Mouse (Mus musculus) layer of hippocampus, postnatal 14 days (tissue): ENCODE results near the gene Auts2. TPM values are rescaled to one million over a fixed set of nuclear protein-coding genes. Genes with fewer than 3 reads are reported as not detected.

Source experiments
- DNase-seq, 2 experiments: peaks; one replicate each; pipeline ENCODE4 v3.0.0; 2021 to 2022; ENCODE audit warnings: low spot score in 2 of 2, mixed read lengths in 1 of 2
- total RNA-seq, 2 experiments: library from RNA; stranded (reverse); gene quantifications; 2 replicates each; pipeline ENCODE4 v1.2.3; 2021

The Auts2 gene
- total RNA-seq, 2 experiments from 2014 or later = 134 to 151 TPM

GRCm38 (mm10) chr5:132329171-132329936, 213.8 kb downstream of the Auts2 start:
- DNase-seq = no peak

- DNase-seq = no peak
Measured at GRCm38 (mm10) chr5:132324246-132324883, 218.8 kb downstream of the Auts2 start.

GRCm38 (mm10) chr5:132323608-132324007, 219.5 kb downstream of the Auts2 start:
- DNase-seq = no peak

- no peak for DNase-seq
Measured at GRCm38 (mm10) chr5:132322971-132323370, 220.2 kb downstream of the Auts2 start.

GRCm38 (mm10) chr5:132318026-132318765, 224.9 kb downstream of the Auts2 start:
- no peak for DNase-seq

GRCm38 (mm10) chr5:132316897-132317296, 226.2 kb downstream of the Auts2 start:
- no peak for DNase-seq

- DNase-seq = no peak
Measured at GRCm38 (mm10) chr5:132314300-132314699, 228.8 kb downstream of the Auts2 start.

- DNase-seq = no peak
Measured at GRCm38 (mm10) chr5:132307000-132307399, 236.1 kb downstream of the Auts2 start.

GRCm38 (mm10) chr5:132305354-132305934, 237.7 kb downstream of the Auts2 start:
- DNase-seq = no peak

GRCm38 (mm10) chr5:132302778-132303177, 240.4 kb downstream of the Auts2 start:
- no peak for DNase-seq

- no peak for DNase-seq
Measured at GRCm38 (mm10) chr5:132300794-132301193, 242.3 kb downstream of the Auts2 start.

GRCm38 (mm10) chr5:132299716-132300115, 243.4 kb downstream of the Auts2 start:
- peak in 1 of 2 experiments; percentile 6 for DNase-seq

- DNase-seq = no peak
Measured at GRCm38 (mm10) chr5:132298996-132299395, 244.1 kb downstream of the Auts2 start.

- no peak for DNase-seq
Measured at GRCm38 (mm10) chr5:132297309-132297708, 245.8 kb downstream of the Auts2 start.

GRCm38 (mm10) chr5:132294469-132294868, 248.7 kb downstream of the Auts2 start:
- DNase-seq = no peak

GRCm38 (mm10) chr5:132292932-132293331, 250.2 kb downstream of the Auts2 start:
- DNase-seq = no peak

- no peak for DNase-seq
Measured at GRCm38 (mm10) chr5:132290606-132291535, 252.3 kb downstream of the Auts2 start.

GRCm38 (mm10) chr5:132283741-132284140, 259.4 kb downstream of the Auts2 start:
- no peak for DNase-seq

- no peak for DNase-seq
Measured at GRCm38 (mm10) chr5:132274098-132274898, 268.8 kb downstream of the Auts2 start.

- DNase-seq = no peak
Measured at GRCm38 (mm10) chr5:132272132-132272531, 271.0 kb downstream of the Auts2 start.
